Mouse (Mus musculus): ENCODE measurements around the gene Pnkp. TPM values are rescaled to one million over a fixed set of nuclear protein-coding genes. Genes with fewer than 3 reads are reported as not detected.

Pnkp gene
- total RNA-seq (2021), result 10 to 100 TPM; 32.6 to 38.4 TPM
- long read RNA-seq, transcript Pnkp-201 (16 exons, 2,184 nt), result major isoform, 14 of 39 reads
- long read RNA-seq, partial matches to known transcripts, result 8 of 39 reads
- long read RNA-seq, other reads (novel, unspliced or antisense), result 14 of 39 reads

DNA sequence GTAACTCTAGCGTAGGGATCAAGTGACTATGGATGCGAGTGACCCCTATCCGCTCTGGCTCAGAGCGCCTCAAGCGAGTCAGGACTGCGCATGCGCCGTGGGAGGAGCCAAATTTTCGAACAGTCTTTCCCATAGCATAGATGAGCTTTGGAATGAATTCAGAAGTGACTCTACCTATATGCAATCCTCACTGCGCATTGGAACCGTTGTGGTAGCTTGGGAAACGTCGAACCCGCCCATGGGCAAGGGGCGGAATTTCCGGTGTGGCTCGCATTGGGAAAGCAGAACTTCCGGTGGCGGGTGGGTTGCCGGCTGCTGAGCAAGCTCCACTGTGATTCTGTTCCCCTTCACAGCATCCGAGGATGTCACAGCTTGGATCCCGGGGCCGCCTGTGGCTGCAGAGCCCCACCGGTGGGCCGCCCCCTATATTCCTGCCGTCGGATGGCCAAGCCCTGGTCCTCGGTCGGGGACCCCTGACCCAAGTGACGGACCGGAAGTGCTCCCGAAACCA is at the start of gene Pnkp:
Gene Pnkp, plus strand, starts transcription at position 98 of the 511 bp plus-strand sequence.
- peak; percentile 87 to 90 for DNase-seq (ENCODE audit: low spot score in 2 of 2)

DNA sequence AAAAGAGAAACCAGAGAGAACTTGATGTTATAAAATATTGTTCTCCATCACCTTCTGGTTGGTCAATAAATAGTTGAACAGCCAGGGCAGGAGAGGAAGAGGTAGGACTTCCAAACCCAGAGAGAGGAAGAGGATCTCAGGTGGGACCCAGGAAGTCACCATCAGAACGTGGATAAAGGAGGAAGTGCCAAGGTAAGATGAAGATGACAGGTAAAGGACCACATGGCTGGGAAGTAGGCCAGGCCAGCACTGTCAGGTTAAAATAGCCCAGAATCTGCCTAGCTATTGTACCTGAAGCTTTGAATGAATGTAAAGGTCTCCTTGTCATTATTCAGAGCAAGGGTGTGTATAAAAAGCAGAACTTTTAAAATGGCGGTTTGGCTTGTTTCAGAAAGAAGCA is 48.0 kb upstream of the Pnkp start:
- DNase-seq (ENCODE audit: low spot score in 2 of 2), result no peak

DNA sequence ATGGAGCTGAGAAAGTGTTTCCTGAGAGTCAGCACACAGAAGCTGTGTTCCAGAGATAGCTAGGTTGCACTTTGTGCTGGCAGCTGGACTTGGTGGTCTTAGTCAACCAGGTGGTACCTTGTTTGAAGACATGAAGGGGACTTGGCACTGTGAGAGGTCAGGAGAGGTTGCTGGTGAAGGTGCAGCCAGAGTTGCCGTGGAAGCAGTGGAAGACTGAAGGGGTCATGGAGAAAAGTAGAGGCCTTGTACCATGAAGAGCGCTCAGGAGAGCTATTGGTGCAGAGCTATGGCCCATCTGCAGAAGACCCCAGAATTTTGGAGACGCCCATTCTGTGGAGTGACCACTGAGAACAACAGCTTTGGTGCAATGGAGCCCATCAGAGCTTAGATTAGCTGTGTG is 47.5 kb upstream of the Pnkp start:
- peak in 1 of 2 experiments; percentile 0 for DNase-seq (ENCODE audit: low spot score in 2 of 2)

DNA sequence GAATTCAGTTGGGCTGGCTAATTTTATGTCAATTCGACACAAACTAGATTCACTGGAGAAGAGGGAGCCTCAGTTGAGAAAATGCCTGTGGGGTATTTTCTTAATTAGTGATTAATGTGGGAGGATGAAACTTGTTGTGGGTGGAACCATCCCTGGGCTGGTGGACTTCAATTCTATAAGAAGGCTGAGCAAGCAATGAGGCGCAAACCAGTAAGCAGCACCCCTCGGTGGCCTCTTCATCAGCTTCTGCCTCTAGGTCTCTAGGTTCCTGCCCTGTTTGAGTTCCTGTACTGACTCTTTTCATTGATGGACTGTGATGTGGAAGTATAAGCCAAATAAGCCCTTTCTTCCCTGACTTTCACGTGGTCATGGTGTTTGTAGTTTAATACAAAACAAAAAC is 46.6 kb upstream of the Pnkp start:
- DNase-seq (ENCODE audit: low spot score in 2 of 2), result peak in 1 of 2 experiments; percentile 2

DNA sequence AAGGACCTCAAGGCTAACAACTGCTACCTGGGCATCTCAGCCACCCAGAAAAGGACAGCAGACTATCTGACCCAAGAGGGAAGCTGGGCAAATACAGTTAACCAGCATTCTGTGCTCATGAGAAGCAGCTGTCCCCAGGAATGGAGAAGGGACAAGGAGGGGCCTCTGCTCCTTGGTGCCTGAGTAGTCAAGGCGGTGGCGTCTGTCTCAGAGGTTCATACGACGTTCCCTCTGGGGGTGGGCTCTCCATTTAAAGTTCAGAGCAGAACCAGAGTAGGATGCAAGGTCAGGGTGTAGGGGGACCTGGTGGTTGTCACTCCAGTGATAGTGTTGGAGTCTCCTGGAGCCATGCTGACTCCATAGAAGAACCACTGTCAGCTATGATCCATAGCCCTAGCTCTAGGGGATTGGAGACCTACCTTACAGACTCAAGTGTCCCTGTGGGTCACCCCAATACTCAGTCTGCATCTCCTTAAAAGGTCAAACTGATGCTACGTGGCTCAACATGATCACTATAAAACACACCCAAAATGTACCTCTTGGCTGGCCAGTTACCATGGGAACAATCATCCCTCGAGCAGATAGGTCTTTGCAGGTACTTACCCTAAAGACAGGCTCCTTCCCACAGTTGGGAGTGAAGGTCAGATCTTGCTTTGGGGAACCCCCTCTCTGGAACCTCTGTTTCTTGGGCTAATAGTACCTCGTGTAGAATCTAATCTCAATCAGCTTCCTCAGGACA is 46.0 kb upstream of the Pnkp start:
- DNase-seq (ENCODE audit: low spot score in 2 of 2), result peak in 1 of 2 experiments; percentile 5

DNA sequence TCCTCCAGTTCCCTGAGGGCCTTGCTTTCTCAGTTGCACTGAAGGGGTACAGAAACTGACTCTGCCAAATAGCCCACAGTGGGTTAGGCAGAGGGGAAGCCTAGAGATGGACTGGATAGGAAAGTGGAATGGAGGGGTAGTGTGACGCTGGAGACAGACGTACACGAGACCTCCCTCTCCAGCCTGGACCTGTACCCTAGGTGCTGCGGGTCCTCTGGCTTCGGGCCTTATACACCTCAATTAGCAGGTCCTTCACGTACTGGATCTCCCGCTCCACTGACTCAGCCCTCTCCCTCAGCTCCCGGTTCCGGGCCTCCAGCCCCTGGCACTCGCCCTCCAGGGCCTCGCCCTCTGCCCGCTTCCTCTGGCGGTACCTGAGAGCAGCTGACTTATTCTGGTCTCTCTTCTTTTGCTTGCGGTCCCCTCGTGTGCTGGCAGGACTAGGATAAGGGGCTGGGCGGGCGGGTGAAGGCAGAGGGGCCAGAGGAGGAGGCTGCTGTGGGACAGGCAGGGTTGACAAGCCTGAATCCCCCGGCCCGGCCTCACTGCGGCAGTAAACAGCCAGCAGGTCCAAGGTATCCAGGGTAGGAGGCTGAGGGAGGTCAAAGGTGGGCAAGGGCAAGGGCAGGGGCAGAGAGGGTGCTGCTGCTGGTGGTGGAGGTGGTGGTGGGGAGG is 44.2 kb upstream of the Pnkp start:
- peak in 1 of 2 experiments; percentile 10 for DNase-seq (ENCODE audit: low spot score in 2 of 2)

DNA sequence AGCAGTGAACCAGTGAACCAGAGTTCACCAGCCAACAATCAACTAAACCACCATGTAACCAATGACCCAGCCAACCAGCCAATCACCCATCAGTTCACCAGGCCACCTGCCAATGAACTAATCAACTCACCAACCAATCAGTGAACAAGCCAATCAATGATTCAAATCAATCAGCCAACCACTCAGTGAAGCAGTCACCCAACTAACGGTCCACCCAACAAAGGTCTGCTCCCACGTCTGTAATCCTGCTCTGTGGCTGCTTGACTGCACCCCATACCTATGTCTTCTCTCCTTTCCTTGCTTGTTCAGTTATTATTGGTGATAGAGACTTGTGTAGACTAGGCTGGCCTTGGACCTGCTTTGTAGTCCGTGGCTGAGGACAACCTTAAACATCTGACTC is 43.0 kb upstream of the Pnkp start:
- DNase-seq (ENCODE audit: low spot score in 2 of 2), result peak in 1 of 2 experiments; percentile 5

DNA sequence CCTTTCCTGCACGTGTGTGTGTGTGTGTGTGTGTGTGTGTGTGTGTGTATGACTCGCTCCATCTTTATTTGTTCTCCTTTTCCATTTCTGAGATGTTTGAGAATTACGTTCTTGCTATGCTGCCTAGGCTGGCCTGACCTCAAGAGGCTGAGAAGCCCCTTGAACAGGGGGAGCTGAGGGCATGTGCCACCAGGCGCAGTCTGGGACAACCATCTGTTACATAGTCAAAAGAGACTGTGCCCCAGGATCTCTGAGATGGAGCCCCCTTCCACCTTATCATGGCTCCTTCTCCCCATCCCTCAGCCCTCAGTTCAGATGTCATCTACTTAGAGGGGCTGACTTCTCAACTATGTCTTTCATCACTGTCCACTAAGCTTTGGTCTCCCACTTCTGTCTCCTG is 42.5 kb upstream of the Pnkp start:
- DNase-seq (ENCODE audit: low spot score in 2 of 2), result peak in 1 of 2 experiments; percentile 10

DNA sequence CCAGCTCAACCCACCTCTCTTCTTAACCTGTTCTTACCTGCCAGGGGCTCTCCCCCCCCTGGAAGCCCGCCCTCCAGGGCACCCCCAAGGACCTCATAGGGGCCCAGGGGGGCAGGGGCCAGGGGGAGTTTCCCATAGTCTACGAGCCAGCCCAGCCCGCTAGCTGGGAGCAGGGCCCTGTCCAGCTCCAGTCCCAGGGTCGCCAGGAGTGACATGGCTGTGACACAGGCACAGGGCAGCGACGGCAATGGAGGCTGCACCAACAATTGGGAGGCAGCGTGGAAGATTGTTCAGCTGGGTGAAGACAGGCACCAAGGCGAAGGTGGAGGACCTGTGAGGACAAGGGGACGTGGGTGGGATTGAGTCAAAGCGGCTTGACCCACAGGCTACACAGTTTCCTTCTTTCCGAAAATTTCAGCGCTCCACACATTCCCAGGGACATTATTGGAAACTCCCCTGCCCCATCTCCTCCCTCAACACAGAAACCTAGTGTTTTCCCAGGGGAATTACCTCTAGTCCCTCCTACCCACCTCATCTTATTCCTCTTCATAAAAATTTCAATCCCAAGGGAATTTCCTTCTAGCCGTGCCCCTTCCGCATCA is 41.9 kb upstream of the Pnkp start:
- peak in 1 of 2 experiments; percentile 19 for DNase-seq (ENCODE audit: low spot score in 2 of 2)

DNA sequence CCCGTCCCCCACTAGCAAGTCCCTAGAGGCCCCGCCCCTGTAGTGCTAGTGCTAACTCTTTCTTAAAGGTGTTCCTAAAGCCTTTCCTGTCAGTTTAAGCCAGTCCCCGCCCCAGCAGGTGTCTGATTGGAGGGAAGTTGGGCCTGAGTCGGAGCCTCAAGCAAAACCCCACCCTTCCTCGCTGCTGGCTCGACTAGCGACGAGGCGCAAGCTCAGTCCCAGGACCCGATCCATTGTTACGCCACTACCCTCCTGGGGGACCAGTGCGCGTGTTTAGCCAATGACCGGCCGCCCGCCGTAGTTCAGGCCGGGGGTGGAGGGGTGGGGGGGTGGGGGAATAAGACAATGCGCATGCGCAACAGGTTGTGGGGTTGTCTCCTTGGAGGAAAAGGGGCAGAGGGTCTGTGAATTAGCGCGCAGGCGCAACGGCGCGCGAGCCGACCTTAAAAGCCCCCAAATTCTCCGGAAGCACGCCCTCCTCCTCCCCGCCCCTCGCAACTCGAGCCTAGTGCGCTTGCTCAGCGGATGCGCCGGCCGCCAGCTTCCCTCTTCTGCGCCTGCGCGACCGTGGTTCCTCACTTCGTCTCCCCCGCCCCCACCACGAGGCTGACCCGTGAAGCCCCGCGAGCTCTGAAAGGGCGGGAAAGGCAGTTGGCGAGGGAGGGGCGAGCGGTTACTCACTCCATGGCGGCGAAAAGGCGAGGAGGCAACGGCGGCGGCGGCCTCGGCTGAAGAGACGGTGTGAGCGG is 41.0 kb upstream of the Pnkp start, which contains the start of the genes Nup62 and Il4i1:
Gene Nup62, plus strand, starts transcription at position 368 of the 749 bp plus-strand sequence.
Gene Il4i1, plus strand, starts transcription at position 667 of the 749 bp plus-strand sequence.
- DNase-seq (ENCODE audit: low spot score in 2 of 2), result peak; percentile 100

DNA sequence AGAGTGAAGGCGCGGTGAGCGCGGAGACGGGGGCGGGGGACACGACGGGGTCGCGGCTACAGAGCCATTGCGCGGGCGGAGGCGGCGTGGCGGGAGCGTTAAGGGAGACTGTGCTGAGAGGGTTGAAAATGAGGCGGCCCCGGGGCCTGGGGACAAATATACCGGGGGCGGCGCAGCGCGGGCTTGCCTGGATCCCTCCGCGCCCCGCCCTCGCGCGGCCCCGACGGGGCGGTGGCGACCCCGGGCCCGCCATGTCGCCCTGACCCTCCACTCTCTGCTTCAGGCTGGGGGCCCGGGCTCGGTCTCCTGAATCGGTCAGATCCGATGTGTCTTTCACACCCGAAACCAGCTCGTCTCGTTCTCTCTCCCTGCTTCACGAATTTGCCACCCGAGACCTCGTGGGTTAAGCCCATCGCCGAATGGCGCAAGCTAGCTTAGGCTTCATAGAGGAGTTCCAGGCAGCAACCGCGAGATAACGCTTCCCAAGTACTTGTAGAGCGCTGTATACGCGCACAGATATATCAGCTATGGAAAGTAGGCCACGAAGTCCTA is 40.4 kb upstream of the Pnkp start, which contains the start of gene Atf5:
Gene Atf5, minus strand, starts transcription at position 189 of the 552 bp plus-strand sequence.
- peak in 1 of 2 experiments; percentile 66 for DNase-seq (ENCODE audit: low spot score in 2 of 2)

DNA sequence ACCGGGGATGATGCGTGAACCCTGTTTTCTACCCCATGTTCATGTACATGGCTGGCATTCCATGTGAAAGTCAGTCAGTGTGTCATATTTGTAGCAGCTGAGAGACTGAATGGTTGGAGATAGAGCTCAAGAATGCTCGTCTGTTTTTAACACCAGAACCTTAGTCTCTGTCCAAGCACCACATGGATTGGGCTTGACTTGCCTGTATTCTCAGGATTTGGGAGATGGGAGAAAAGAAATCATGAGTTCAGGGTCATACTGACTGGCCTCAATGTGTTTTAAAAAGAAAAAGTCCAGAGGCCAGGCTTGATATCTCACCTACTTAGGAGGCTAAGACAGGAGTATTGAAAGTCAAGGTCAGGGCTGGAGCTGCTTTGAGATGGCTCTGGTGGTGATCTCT is 39.5 kb upstream of the Pnkp start:
- peak in 1 of 2 experiments; percentile 10 for DNase-seq (ENCODE audit: low spot score in 2 of 2)

DNA sequence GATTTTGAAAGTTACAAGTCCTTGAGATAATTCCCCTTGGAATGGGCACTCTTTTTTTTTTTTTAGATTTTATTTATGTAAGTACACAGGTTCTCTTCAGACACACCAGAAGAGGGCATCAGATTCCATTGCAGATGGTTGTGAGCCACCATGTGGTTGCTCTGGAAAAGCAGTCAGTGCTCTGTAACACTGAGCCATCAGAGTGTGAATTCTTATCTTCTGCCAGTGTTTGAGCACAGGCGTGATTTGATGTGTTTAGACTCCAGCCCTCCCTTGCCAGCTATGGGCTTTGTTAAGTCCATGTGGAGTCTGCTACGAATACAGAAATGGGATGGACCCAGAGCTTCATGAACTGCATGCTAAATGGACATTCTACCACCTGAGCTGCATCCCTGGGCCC is 38.8 kb upstream of the Pnkp start:
- peak; percentile 15 to 25 for DNase-seq (ENCODE audit: low spot score in 2 of 2)

DNA sequence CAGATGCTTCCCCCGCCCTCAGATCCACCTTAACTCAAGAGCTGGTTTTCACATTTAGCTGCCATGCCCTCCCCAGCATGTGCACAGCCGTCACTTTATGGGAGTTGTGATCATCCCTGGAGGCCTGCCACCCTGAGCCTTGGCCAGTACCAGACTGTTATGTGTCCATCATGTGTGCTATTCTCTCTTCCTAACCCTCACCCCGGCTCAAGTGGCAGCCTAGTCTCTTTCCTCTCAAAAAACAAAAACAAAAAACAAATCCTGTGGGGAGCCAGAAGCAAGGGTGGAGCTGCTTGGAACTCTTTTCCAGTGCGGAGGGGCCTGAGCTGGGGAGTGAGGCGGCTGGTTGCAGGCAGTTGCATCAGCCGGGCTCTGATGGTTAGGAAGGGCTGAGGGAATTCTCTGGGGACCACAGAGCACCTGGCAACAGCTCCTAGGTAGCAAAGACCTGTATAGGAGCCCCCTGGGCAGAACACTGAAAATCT is 38.1 kb upstream of the Pnkp start:
- DNase-seq (ENCODE audit: low spot score in 2 of 2), result peak; percentile 65 to 70

DNA sequence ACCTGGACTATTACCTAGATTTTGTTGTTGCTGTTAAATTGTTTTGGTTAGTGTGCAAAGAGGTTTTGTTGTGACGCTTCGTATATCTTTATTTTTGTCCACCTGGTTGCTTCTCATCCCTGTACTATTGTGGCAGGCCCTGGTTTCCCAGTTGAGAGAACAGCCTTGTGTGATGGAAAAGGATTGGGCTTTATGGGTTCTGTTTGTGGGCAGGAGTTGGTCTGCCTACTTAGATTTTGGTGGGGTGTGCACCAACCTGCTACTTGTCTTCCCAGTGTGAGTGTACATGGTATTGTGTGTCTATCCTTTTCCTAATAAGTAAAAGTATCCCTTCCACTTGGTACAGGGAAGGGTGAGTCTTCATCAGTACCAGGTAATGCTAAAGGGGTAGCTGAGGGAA is 37.5 kb upstream of the Pnkp start:
- peak in 1 of 2 experiments; percentile 8 for DNase-seq (ENCODE audit: low spot score in 2 of 2)

DNA sequence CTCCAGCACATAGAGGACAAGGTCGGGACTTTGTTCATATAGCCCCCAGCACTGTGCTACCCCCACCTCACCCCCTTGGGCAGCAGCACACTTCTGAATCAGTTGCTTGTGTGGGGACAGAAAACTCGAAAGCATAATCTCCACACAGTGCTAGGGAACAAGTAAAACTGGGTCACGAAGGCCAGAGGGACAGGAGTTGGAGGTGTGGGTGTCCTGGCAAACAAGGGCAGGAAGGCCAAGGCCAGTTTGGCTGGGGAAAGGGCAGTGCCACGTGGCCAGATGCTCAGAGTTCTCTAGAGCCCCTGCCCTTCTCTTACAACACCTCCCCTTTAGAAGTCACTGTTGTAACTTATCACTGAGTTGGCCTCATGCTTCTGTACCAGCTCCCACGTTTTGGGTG is 37.1 kb upstream of the Pnkp start:
- DNase-seq (ENCODE audit: low spot score in 2 of 2), result peak in 1 of 2 experiments; percentile 9

DNA sequence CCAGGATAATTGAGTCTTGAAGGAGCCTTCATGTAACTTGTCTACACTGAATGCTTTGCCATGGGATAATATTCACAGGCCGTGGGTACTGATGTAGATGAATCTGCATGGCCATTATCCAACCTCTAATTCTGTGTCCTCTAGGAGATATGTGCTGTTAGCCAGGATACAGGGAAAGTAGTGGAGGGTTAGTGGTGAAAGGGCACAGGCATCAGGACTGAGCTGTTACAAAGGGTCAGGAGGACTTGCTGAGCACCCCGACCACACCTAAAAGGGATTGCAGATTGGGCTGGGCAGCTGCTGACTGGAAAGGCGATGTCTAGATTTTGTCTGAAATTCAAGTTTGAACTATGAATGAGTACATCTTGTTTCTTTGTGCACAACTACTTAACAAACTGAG is 36.4 kb upstream of the Pnkp start:
- peak; percentile 0 to 4 for DNase-seq (ENCODE audit: low spot score in 2 of 2)

DNA sequence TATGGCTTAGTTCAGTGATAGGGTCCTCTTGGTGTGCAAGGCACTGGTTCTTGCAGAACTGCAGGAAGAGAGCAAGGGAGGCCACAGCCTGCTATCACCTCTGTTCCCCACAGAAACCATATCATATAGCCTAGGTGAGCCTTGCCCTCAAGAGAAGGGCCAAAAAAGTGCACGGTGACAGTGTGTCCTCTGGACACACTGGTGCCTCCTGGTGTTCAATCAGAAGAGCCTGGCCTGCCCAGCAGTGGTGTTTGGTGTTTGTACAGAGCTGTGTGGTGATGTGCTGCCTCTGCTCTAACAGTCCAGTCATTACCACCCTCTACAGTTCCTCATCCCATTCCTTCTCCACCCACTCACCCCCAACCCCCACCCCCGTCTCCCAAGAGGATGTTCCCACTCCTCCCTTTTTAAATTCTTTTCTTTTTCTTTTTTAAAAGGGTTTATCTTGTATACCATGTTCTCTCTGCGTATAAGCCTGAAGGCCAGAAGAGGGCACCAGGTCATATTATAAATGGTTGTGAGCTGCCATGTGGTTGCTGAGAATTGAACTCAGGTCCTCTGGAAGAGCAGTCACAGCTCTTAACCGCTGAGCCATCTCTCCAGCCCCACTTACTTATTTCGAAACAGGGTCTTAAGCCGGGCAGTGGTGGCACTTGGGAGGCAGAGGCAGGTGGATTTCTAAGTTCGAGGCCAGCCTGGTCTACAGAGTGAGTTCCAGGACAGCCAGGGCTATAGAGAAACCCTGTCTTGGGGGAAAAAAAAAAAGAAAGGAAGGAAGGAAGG is 35.1 kb upstream of the Pnkp start:
- peak; percentile 2 to 7 for DNase-seq (ENCODE audit: low spot score in 2 of 2)

DNA sequence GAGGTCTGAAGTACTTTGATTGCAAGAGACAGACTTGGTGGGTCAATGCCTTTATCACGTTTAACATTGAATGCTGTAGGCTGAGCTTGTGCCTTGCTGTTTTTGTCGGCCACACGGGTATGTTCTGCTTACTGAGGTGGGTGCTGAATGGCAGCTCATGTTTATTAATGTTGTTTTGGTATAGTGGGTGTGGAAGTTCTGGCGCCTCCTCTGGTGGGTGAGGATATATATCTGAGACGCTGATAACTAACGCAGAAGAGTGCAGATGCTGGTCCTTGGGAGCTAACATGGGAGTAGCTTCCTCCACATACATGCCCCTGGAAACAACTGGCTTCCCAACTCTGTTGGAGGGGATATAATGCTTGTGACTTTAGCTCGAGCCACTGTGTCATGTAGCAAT is 33.5 kb upstream of the Pnkp start:
- DNase-seq (ENCODE audit: low spot score in 2 of 2), result peak in 1 of 2 experiments; percentile 11
